Mouse (Mus musculus) G1E (cell line): ENCODE results near the gene AI661453.

Experiments used
- CTCF ChIP-seq: IDR thresholded peaks from 2 replicates; pipeline ENCODE4 v1.5.1; 2012; ENCODE audit warnings: low read depth, low read length, inconsistent platforms, mixed read lengths
- GATA1 ChIP-seq: IDR thresholded peaks from 2 replicates; pipeline ENCODE4 v1.6.1; 2012; ENCODE audit warnings: borderline replicate concordance, low read length, inconsistent platforms, mixed read lengths
- POLR2AphosphoS5 ChIP-seq: IDR thresholded peaks from 2 replicates; pipeline ENCODE4 v1.6.1; 2012; ENCODE audit warnings: low read depth, low read length, inconsistent platforms; ENCODE audit not compliant: insufficient replicate concordance

GRCm38 (mm10) chr17:47407717-47408557, 28.5 kb upstream of the AI661453 start:
- TF ChIP-seq CTCF: no peak
- TF ChIP-seq GATA1: no peak
- no peak for TF ChIP-seq POLR2AphosphoS5
